Comparison of ENCODE assay signal across 11 mouse cellular contexts in genomic region chr1:80224839-80225412, GRCm38 (mm10). TPM values are rescaled to one million over a fixed set of nuclear protein-coding genes. Genes with fewer than 3 reads are reported as not detected.
DNase-seq lines count a peak whose midpoint lies in the region; ATAC-seq and TF ChIP-seq lines count a peak whose summit lies in the region.
"Had no signal": no experiment of that assay in that cellular context is flagged by ENCODE, and none has a peak within 500 bp of the region (broad histone marks: within the 10 kb centered on the region; RNA-seq: fewer than 3 reads in every experiment).

No protein-coding gene starts in this region.

- H3K4me3 ChIP-seq in kidney, embryonic 14.5 days (ENCODE audit: low read length): no peak overlapping the region
- no peak overlapping the region for H3K4me3 ChIP-seq in stomach, embryonic 16.5 days (replicated peaks; ENCODE audit: low read length)
- H3K4me3 ChIP-seq in stomach, postnatal 0 days (ENCODE audit: low read depth, low read length): no peak overlapping the region
- H3K4me3 ChIP-seq: neural tube, embryonic 12.5 days had no signal

- H3K36me3 ChIP-seq in kidney, embryonic 14.5 days (ENCODE audit: control insufficient read depth, insufficient read depth, low read length): no peaks in the 10 kb centered on the region
- no peaks in the 10 kb centered on the region for H3K36me3 ChIP-seq in stomach, embryonic 16.5 days (ENCODE audit: control insufficient read depth, insufficient read depth, low read length)
- no peaks in the 10 kb centered on the region for H3K36me3 ChIP-seq in stomach, postnatal 0 days (ENCODE audit: control insufficient read depth, insufficient read depth, low read length)
- H3K36me3 ChIP-seq: neural tube, embryonic 12.5 days had no signal

- TF ChIP-seq EP300 in stomach, postnatal 0 days (optimal IDR thresholded peaks at IDR 0.05): no peak

- peak; percentile 49; the same call in 1 of the 2 replicates for ATAC-seq in kidney, embryonic 14.5 days (ENCODE audit: low FRiP score, low TSS enrichment)
- ATAC-seq in stomach, embryonic 16.5 days (ENCODE audit: insufficient read depth, low FRiP score): no peak; the same call in 1 of the 2 replicates
- ATAC-seq in stomach, postnatal 0 days (ENCODE audit: low FRiP score, low TSS enrichment): no peak

- no peak for TF ChIP-seq CTCF in stomach, postnatal 0 days (IDR thresholded peaks at IDR 0.05; ENCODE audit: low read depth)

- no peaks in the 10 kb centered on the region for H3K4me1 ChIP-seq in kidney, embryonic 14.5 days (ENCODE audit: control insufficient read depth, insufficient read depth, low read length)
- H3K4me1 ChIP-seq in stomach, embryonic 16.5 days (ENCODE audit: control insufficient read depth, insufficient read depth, low read length): no peaks in the 10 kb centered on the region; the same call in 1 of the 2 replicates
- no peaks in the 10 kb centered on the region for H3K4me1 ChIP-seq in stomach, postnatal 0 days (replicated peaks; ENCODE audit: control insufficient read depth, insufficient read depth)

- H3K27ac ChIP-seq in kidney, embryonic 14.5 days (ENCODE audit: low read depth, low read length): no peak overlapping the region
- H3K27ac ChIP-seq in stomach, embryonic 16.5 days (ENCODE audit: low read length): peak overlapping the region; percentile 1; the same call in 1 of the 2 replicates
- H3K27ac ChIP-seq in stomach, postnatal 0 days (replicated peaks): no peak overlapping the region
- H3K27ac ChIP-seq: neural tube, embryonic 12.5 days had no signal

- no peaks in the 10 kb centered on the region for H3K9me3 ChIP-seq in kidney, embryonic 14.5 days (ENCODE audit: control insufficient read depth, low read length)
- H3K9me3 ChIP-seq in stomach, embryonic 16.5 days (replicated peaks; ENCODE audit: control insufficient read depth, low read length): no peaks in the 10 kb centered on the region
- no peaks in the 10 kb centered on the region for H3K9me3 ChIP-seq in stomach, postnatal 0 days (ENCODE audit: control insufficient read depth, low read length)
- H3K9me3 ChIP-seq: neural tube, embryonic 12.5 days had no signal

- WGBS in kidney, embryonic 14.5 days: 20% methylated on average over 3 of the region's 3 CpGs
- 30% methylated on average over 3 of the region's 3 CpGs for WGBS in stomach, embryonic 16.5 days
- 17% methylated on average over 3 of the region's 3 CpGs for WGBS in stomach, postnatal 0 days

- H3K27me3 ChIP-seq in kidney, embryonic 14.5 days (ENCODE audit: control insufficient read depth, insufficient read depth, low read length): no peaks in the 10 kb centered on the region
- no peaks in the 10 kb centered on the region for H3K27me3 ChIP-seq in stomach, embryonic 16.5 days (ENCODE audit: control insufficient read depth, insufficient read depth, low read length)
- no peaks in the 10 kb centered on the region for H3K27me3 ChIP-seq in stomach, postnatal 0 days (ENCODE audit: control insufficient read depth, insufficient read depth, low read length)
- H3K27me3 ChIP-seq: neural tube, embryonic 12.5 days had no signal

- no peak overlapping the region for H3K9ac ChIP-seq in kidney, embryonic 14.5 days (ENCODE audit: low read depth, low read length)
- H3K9ac ChIP-seq in stomach, embryonic 16.5 days (ENCODE audit: low read length): no peak overlapping the region
- no peak overlapping the region for H3K9ac ChIP-seq in stomach, postnatal 0 days (ENCODE audit: low read length)
- H3K9ac ChIP-seq: neural tube, embryonic 12.5 days had no signal

- DNase-seq in adrenal gland, postnatal 10 days: peak; percentile 12
- no peak for DNase-seq in adrenal gland, adult 8-10 months
- no peak for DNase-seq in kidney, postnatal 36 days
- no peak for DNase-seq in stomach, postnatal 0 days (ENCODE audit: low spot score)
- peak; percentile 49 for DNase-seq in thymus, postnatal 4 days
- DNase-seq in B cell, adult 2 months: no peak
- DNase-seq: heart, postnatal 4 days; lung, adult 2 months had no signal

- no peak overlapping the region for H3K4me2 ChIP-seq in kidney, embryonic 14.5 days (replicated peaks; ENCODE audit: low read depth, low read length)
- no peak overlapping the region for H3K4me2 ChIP-seq in stomach, embryonic 16.5 days (ENCODE audit: low read depth, low read length)
- no peak overlapping the region for H3K4me2 ChIP-seq in stomach, postnatal 0 days (replicated peaks; ENCODE audit: low read depth)
- H3K4me2 ChIP-seq: neural tube, embryonic 12.5 days had no signal

RNA-seq across cellular contexts. Expression of gene Fam124b, which starts 6.7 kb away (rescaled TPM):
- 1 to 10 TPM; 1.7 to 3.5 TPM for total RNA-seq in adrenal gland, postnatal 10 days (2021)
- under 1 TPM; 0.11 to 0.15 (median 0.14) TPM for total RNA-seq in adrenal gland, adult 8-10 months (2022)
- 0.84 and 1.0 TPM in 2 replicates for polyA plus RNA-seq in kidney, embryonic 14.5 days (2014; fragmentation: Nextera tagmentation; extraction: Ambion mirVana)
- 0.71 and 1.2 TPM in 2 replicates for polyA plus RNA-seq in stomach, embryonic 16.5 days (2015; fragmentation: Nextera tagmentation; extraction: Ambion mirVana)
- polyA plus RNA-seq in stomach, postnatal 0 days (2015; fragmentation: Nextera tagmentation; extraction: Ambion mirVana): 0.29 and 0.30 TPM in 2 replicates

Comparison
In these comparisons a context has a peak if more than half of its experiments do, and no peak if none do; other contexts are left out.
1. DNase-seq: peak in adrenal gland, postnatal 10 days (single experiment) and thymus, postnatal 4 days (single experiment); none in adrenal gland, adult 8-10 months (single experiment), kidney, postnatal 36 days (0 of 2), stomach, postnatal 0 days (single experiment) and B cell, adult 2 months (0 of 2).